Mouse (Mus musculus): ENCODE data around the gene Cish.

GRCm38 (mm10) chr9:107249154-107249553 lies 46.7 kb upstream of the Cish start:
- TF ChIP-seq CTCF (IDR thresholded peaks at IDR 0.05 in 2 of 3, conservative IDR thresholded peaks at IDR 0.05 in 1 of 3; ENCODE audit: control insufficient read depth in 1 of 3, insufficient read depth in 1 of 3, low read depth in 2 of 3, low read length in 3 of 3, poor library complexity in 1 of 3, severe bottlenecking in 1 of 3): no peak
- TF ChIP-seq BHLHE40 (IDR thresholded peaks at IDR 0.05; ENCODE audit: borderline replicate concordance, low read depth, low read length): no peak
- no peak for TF ChIP-seq MAX (IDR thresholded peaks at IDR 0.05; ENCODE audit: low read length)
- no peak for TF ChIP-seq ELF1 (IDR thresholded peaks at IDR 0.05; ENCODE audit: low read depth, low read length)
